Comparison of ENCODE assay signal across 15 mouse cellular contexts in the genomic region with DNA sequence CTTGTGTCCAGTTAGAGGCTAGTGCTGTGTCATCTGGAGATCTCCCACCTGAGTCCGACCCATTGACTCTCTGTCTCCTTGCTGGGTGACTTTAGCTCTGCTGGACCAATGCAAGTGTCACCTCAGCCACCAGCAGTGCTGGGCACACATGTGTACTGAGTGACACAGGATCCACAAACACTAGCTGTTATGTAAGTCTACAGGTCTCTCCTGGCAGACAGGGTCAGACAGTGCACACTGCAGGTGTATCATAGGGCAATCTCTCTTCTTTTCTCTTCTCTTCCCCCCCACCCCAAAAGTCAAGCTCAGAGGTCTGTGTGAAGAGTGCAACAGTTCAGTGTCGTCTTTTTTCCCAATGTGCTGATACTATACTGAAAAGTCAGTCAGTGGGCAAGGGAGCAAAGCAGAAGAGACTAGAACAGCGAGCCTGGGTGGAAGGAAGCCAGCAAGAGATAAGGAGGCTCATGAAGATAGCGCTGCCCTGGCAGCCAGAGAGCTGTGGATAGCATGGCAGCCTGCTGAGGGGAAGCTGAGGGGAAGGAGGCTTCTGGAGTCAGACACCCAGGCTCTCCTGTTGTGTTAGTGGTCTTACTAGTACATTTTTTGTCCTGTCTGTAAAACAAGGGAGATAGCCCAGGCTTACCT. TPM values are rescaled to one million over a fixed set of nuclear protein-coding genes. Genes with fewer than 3 reads are reported as not detected.
DNase-seq lines count a peak whose midpoint lies in the region; ATAC-seq and TF ChIP-seq lines count a peak whose summit lies in the region.
"Had no signal": no experiment of that assay in that cellular context is flagged by ENCODE, and none has a peak within 500 bp of the region (broad histone marks: within the 10 kb centered on the region; RNA-seq: fewer than 3 reads in every experiment).

No protein-coding gene starts in this region.

- H3K27me3 ChIP-seq in embryonic facial prominence, embryonic 13.5 days = no peaks in the 10 kb centered on the region
- no peaks in the 10 kb centered on the region for H3K27me3 ChIP-seq in embryonic facial prominence, embryonic 10.5 days (replicated peaks; ENCODE audit: low read depth, poor library complexity, severe bottlenecking)
- H3K27me3 ChIP-seq in liver, embryonic 12.5 days (replicated peaks) = no peaks in the 10 kb centered on the region
- H3K27me3 ChIP-seq: forebrain, embryonic 15.5 days; limb, embryonic 12.5 days had no signal

- H3K4me1 ChIP-seq in embryonic facial prominence, embryonic 13.5 days = no peaks in the 10 kb centered on the region
- H3K4me1 ChIP-seq in embryonic facial prominence, embryonic 10.5 days = 0 out of 2 replicates have a peak, but pooled peaks cover 1% of the 10 kb centered on the region
- peaks cover 60% of the 10 kb centered on the region for H3K4me1 ChIP-seq in liver, embryonic 12.5 days
- H3K4me1 ChIP-seq: forebrain, embryonic 15.5 days; limb, embryonic 12.5 days; midbrain, embryonic 12.5 days had no signal

- 0 out of 2 replicates have a peak overlapping the region, but pooled peaks have one; percentile 32 for H3K9ac ChIP-seq in embryonic facial prominence, embryonic 13.5 days
- peak overlapping the region; percentile 54 for H3K9ac ChIP-seq in liver, embryonic 12.5 days
- H3K9ac ChIP-seq: forebrain, embryonic 15.5 days; limb, embryonic 12.5 days; midbrain, embryonic 12.5 days had no signal

- WGBS in embryonic facial prominence, embryonic 13.5 days = 87% methylated on average over 4 of the region's 4 CpGs
- WGBS in embryonic facial prominence, embryonic 10.5 days = 88% methylated on average over 4 of the region's 4 CpGs
- WGBS in liver, embryonic 12.5 days (ENCODE audit: insufficient replicate concordance) = 20% methylated on average over 4 of the region's 4 CpGs

- no peak overlapping the region for H3K4me3 ChIP-seq in embryonic facial prominence, embryonic 13.5 days
- no peak overlapping the region for H3K4me3 ChIP-seq in embryonic facial prominence, embryonic 10.5 days
- no peak overlapping the region for H3K4me3 ChIP-seq in left cerebral cortex, adult 2 months
- no peak overlapping the region for H3K4me3 ChIP-seq in liver, embryonic 12.5 days
- H3K4me3 ChIP-seq: forebrain, embryonic 15.5 days; limb, embryonic 12.5 days; midbrain, embryonic 12.5 days had no signal

- H3K36me3 ChIP-seq in embryonic facial prominence, embryonic 13.5 days = peaks cover 100% of the 10 kb centered on the region
- peaks cover 100% of the 10 kb centered on the region for H3K36me3 ChIP-seq in embryonic facial prominence, embryonic 10.5 days (replicated peaks)
- H3K36me3 ChIP-seq in liver, embryonic 12.5 days = peaks cover 99% of the 10 kb centered on the region

- H3K9me3 ChIP-seq in embryonic facial prominence, embryonic 13.5 days = no peaks in the 10 kb centered on the region
- H3K9me3 ChIP-seq in embryonic facial prominence, embryonic 10.5 days = no peaks in the 10 kb centered on the region
- H3K9me3 ChIP-seq in liver, embryonic 12.5 days (replicated peaks) = no peaks in the 10 kb centered on the region
- H3K9me3 ChIP-seq: forebrain, embryonic 15.5 days; limb, embryonic 12.5 days; midbrain, embryonic 12.5 days had no signal

- no peak for ATAC-seq in embryonic facial prominence, embryonic 13.5 days (ENCODE audit: insufficient number of reproducible peaks, insufficient read depth, low FRiP score, low TSS enrichment, low read depth)
- peak; percentile 78 for ATAC-seq in liver, embryonic 12.5 days
- ATAC-seq: forebrain, embryonic 15.5 days; lung, postnatal 0 days had no signal

- TF ChIP-seq CTCF in left cerebral cortex, adult 2 months (IDR thresholded peaks at IDR 0.05) = no peak

- intact Hi-C loops in left cerebral cortex, adult 2 months (cut with DNase I) = no loop called here

- H3K27ac ChIP-seq in embryonic facial prominence, embryonic 13.5 days = no peak overlapping the region
- no peak overlapping the region for H3K27ac ChIP-seq in embryonic facial prominence, embryonic 10.5 days (replicated peaks)
- H3K27ac ChIP-seq in left cerebral cortex, adult 2 months = peak overlapping the region; percentile 70
- peak overlapping the region; percentile 78 for H3K27ac ChIP-seq in liver, embryonic 12.5 days
- H3K27ac ChIP-seq: forebrain, embryonic 15.5 days; limb, embryonic 12.5 days; midbrain, embryonic 12.5 days had no signal

- DNase-seq in embryonic facial prominence, embryonic 10.5 days (ENCODE audit: low spot score) = no peak
- no peak for DNase-seq in left cerebral cortex, adult 2 months (ENCODE audit: extremely low spot score in 1 of 2, low spot score in 2 of 2)
- no peak for DNase-seq in left cerebral cortex, adult 18-20 months (ENCODE audit: low spot score in 2 of 2)
- DNase-seq in layer of hippocampus, adult 9-10 months (ENCODE audit: low spot score) = no peak
- DNase-seq in gastrocnemius, adult 8-10 months (ENCODE audit: low spot score in 2 of 2) = no peak
- DNase-seq in adipocyte (ENCODE audit: low spot score) = no peak
- DNase-seq: adrenal gland, postnatal 10 days; kidney, postnatal 10 days; thymus, adult 2 months had no signal

- no peak overlapping the region for H3K4me2 ChIP-seq in embryonic facial prominence, embryonic 13.5 days
- H3K4me2 ChIP-seq in liver, embryonic 12.5 days = peak overlapping the region; percentile 39
- H3K4me2 ChIP-seq: forebrain, embryonic 15.5 days; limb, embryonic 12.5 days; midbrain, embryonic 12.5 days had no signal

RNA-seq across cellular contexts. Expression of gene Unc13d, which starts 20.4 kb away (rescaled TPM):
- 2.7 and 2.9 TPM in 2 replicates for polyA plus RNA-seq in embryonic facial prominence, embryonic 13.5 days (2015; fragmentation: Nextera tagmentation; extraction: Ambion mirVana)
- 2.9 TPM in 2 replicates for polyA plus RNA-seq in embryonic facial prominence, embryonic 10.5 days (2016; fragmentation: Nextera tagmentation; extraction: Ambion mirVana)
- 1 to 10 TPM; 1.5 to 2.0 TPM for total RNA-seq in left cerebral cortex, adult 2 months (2021)
- total RNA-seq in left cerebral cortex, adult 18-20 months (2021) = 1 to 10 TPM; 1.8 to 2.7 TPM
- polyA plus RNA-seq in liver, embryonic 12.5 days (2016; fragmentation: Nextera tagmentation; extraction: Ambion mirVana) = 48.9 and 50.1 TPM in 2 replicates
- under 1 TPM; 0.34 to 0.56 (median 0.46) TPM for total RNA-seq in gastrocnemius, adult 8-10 months (2022)

RNA-seq across cellular contexts. Expression of gene Unk, which starts 27.2 kb away (rescaled TPM):
- polyA plus RNA-seq in embryonic facial prominence, embryonic 13.5 days (2015; fragmentation: Nextera tagmentation; extraction: Ambion mirVana) = 40.7 and 44.9 TPM in 2 replicates
- polyA plus RNA-seq in embryonic facial prominence, embryonic 10.5 days (2016; fragmentation: Nextera tagmentation; extraction: Ambion mirVana) = 49.4 and 50.9 TPM in 2 replicates
- total RNA-seq in left cerebral cortex, adult 2 months (2021) = 10 to 100 TPM; 22.7 to 24.6 TPM
- total RNA-seq in left cerebral cortex, adult 18-20 months (2021) = 10 to 100 TPM; 21.8 to 22.3 TPM
- 18.7 and 20.2 TPM in 2 replicates for polyA plus RNA-seq in liver, embryonic 12.5 days (2016; fragmentation: Nextera tagmentation; extraction: Ambion mirVana)
- 1 to 10 TPM; 4.3 to 6.8 (median 5.3) TPM for total RNA-seq in gastrocnemius, adult 8-10 months (2022)

RNA-seq across cellular contexts. Expression of gene Wbp2, which starts 29.4 kb away (rescaled TPM):
- 48.8 and 52.0 TPM in 2 replicates for polyA plus RNA-seq in embryonic facial prominence, embryonic 13.5 days (2015; fragmentation: Nextera tagmentation; extraction: Ambion mirVana)
- polyA plus RNA-seq in embryonic facial prominence, embryonic 10.5 days (2016; fragmentation: Nextera tagmentation; extraction: Ambion mirVana) = 74.2 and 76.8 TPM in 2 replicates
- total RNA-seq in left cerebral cortex, adult 2 months (2021) = 100 to 1,000 TPM; 387 to 414 TPM
- 100 to 1,000 TPM; 464 to 477 TPM for total RNA-seq in left cerebral cortex, adult 18-20 months (2021)
- polyA plus RNA-seq in liver, embryonic 12.5 days (2016; fragmentation: Nextera tagmentation; extraction: Ambion mirVana) = 76.4 and 77.8 TPM in 2 replicates
- total RNA-seq in gastrocnemius, adult 8-10 months (2022) = 10 to 100 TPM; 78.6 to 91.0 (median 90.1) TPM

RNA-seq across cellular contexts. Expression of gene H3f3b, which starts 29.6 kb away (rescaled TPM):
- 2,264 and 2,363 TPM in 2 replicates for polyA plus RNA-seq in embryonic facial prominence, embryonic 13.5 days (2015; fragmentation: Nextera tagmentation; extraction: Ambion mirVana)
- 1,824 and 1,981 TPM in 2 replicates for polyA plus RNA-seq in embryonic facial prominence, embryonic 10.5 days (2016; fragmentation: Nextera tagmentation; extraction: Ambion mirVana)
- total RNA-seq in left cerebral cortex, adult 2 months (2021) = 100 to 1,000 TPM; 247 to 254 TPM
- total RNA-seq in left cerebral cortex, adult 18-20 months (2021) = 100 to 1,000 TPM; 246 to 269 TPM
- polyA plus RNA-seq in liver, embryonic 12.5 days (2016; fragmentation: Nextera tagmentation; extraction: Ambion mirVana) = 816 and 835 TPM in 2 replicates
- total RNA-seq in gastrocnemius, adult 8-10 months (2022) = 10 to 100 TPM; 45.7 to 88.7 (median 59.5) TPM

RNA-seq across cellular contexts. Expression of gene Galk1, which starts 44.8 kb away (rescaled TPM):
- 169 and 189 TPM in 2 replicates for polyA plus RNA-seq in embryonic facial prominence, embryonic 13.5 days (2015; fragmentation: Nextera tagmentation; extraction: Ambion mirVana)
- polyA plus RNA-seq in embryonic facial prominence, embryonic 10.5 days (2016; fragmentation: Nextera tagmentation; extraction: Ambion mirVana) = 212 and 216 TPM in 2 replicates
- total RNA-seq in left cerebral cortex, adult 2 months (2021) = 10 to 100 TPM; 13.3 to 13.9 TPM
- total RNA-seq in left cerebral cortex, adult 18-20 months (2021) = 10 to 100 TPM; 15.5 to 16.3 TPM
- polyA plus RNA-seq in liver, embryonic 12.5 days (2016; fragmentation: Nextera tagmentation; extraction: Ambion mirVana) = 187 and 200 TPM in 2 replicates
- 1 to 10 TPM; 1.6 to 3.1 (median 2.7) TPM for total RNA-seq in gastrocnemius, adult 8-10 months (2022)

Comparison
In these comparisons a context has a peak if more than half of its experiments do, and no peak if none do; other contexts are left out.
1. H3K27ac ChIP-seq: peak in left cerebral cortex, adult 2 months (single experiment) and liver, embryonic 12.5 days (single experiment); none in embryonic facial prominence, embryonic 13.5 days (single experiment) and embryonic facial prominence, embryonic 10.5 days (single experiment).
2. RNA of gene Wbp2, which starts 29.4 kb away (total RNA-seq): 464 to 477 TPM in left cerebral cortex, adult 18-20 months and 387 to 414 TPM in left cerebral cortex, adult 2 months; 78.6 to 91.0 TPM in gastrocnemius, adult 8-10 months; every median in the first group is over 4 times any median in the second.